Mouse (Mus musculus) MEL (cell line): ENCODE results near the gene Plcg1. TPM values are rescaled to one million over a fixed set of nuclear protein-coding genes. Genes with fewer than 3 reads are reported as not detected.

Experiments
- DNase-seq: peaks from one replicate; pipeline ENCODE4 v3.0.0; 2011; ENCODE audit warnings: low read depth, low spot score
- H3K27ac ChIP-seq: 2 replicates; pipeline ENCODE4 v1.5.1; 2012; ENCODE audit warnings: low read depth, mild to moderate bottlenecking, control low read depth, low read length, moderate library complexity; ENCODE audit not compliant: control insufficient read depth
- H3K27me3 ChIP-seq, 2 experiments: fragments of 150-350 bp in 1 of 2; sonication (generic) in 1 of 2; 2 replicates each; pipeline ENCODE4 v1.6.1; 2012; ENCODE audit warnings: low read length in 2 of 2, mild to moderate bottlenecking in 2 of 2, improper control_type of control experiment in 1 of 2, moderate library complexity in 1 of 2; ENCODE audit not compliant: insufficient read depth in 2 of 2, control insufficient read depth in 1 of 2
- H3K36me3 ChIP-seq, 2 experiments: 2 replicates each; pipeline ENCODE4 v1.6.1; 2012 to 2014; ENCODE audit warnings: low read length in 2 of 2, improper control_type of control experiment in 1 of 2, inconsistent platforms in 1 of 2, mild to moderate bottlenecking in 1 of 2; ENCODE audit not compliant: insufficient read depth in 2 of 2, control insufficient read depth in 1 of 2
- H3K4me1 ChIP-seq, 2 experiments: fragments of 150-350 bp in 1 of 2; sonication (generic) in 1 of 2; 2 replicates each; pipeline ENCODE4 v1.6.1; 2012; ENCODE audit warnings: low read length in 2 of 2, improper control_type of control experiment in 1 of 2, mild to moderate bottlenecking in 1 of 2; ENCODE audit not compliant: insufficient read depth in 2 of 2, control insufficient read depth in 1 of 2
- H3K4me3 ChIP-seq, 2 experiments: fragments of 150-350 bp in 1 of 2; sonication (generic) in 1 of 2; 2 replicates each; pipeline ENCODE4 v1.5.1; 2012; ENCODE audit warnings: low read depth in 2 of 2, low read length in 2 of 2, mild to moderate bottlenecking in 2 of 2, moderate library complexity in 2 of 2, control low read depth in 1 of 2, improper control_type of control experiment in 1 of 2; ENCODE audit not compliant: control insufficient read depth in 1 of 2, insufficient read depth in 1 of 2
- H3K79me2 ChIP-seq: 2 replicates; pipeline ENCODE4 v1.6.1; 2012; ENCODE audit warnings: mild to moderate bottlenecking, low read length, moderate library complexity; ENCODE audit not compliant: control insufficient read depth, poor library complexity, insufficient read depth
- H3K9ac ChIP-seq: 2 replicates; pipeline ENCODE4 v1.6.1; 2012; ENCODE audit warnings: low read depth, mild to moderate bottlenecking, control low read depth, low read length, moderate library complexity; ENCODE audit not compliant: control insufficient read depth, poor library complexity, severe bottlenecking
- H3K9me3 ChIP-seq: fragments of 150-350 bp; sonication (generic); replicated peaks from 2 replicates; pipeline ENCODE4 v1.6.1; 2012; ENCODE audit warnings: mild to moderate bottlenecking, low read length, improper control_type of control experiment, moderate library complexity; ENCODE audit not compliant: insufficient read depth
- BHLHE40 ChIP-seq: IDR thresholded peaks from 2 replicates; pipeline ENCODE4 v1.6.1; 2012; ENCODE audit warnings: low read depth, mild to moderate bottlenecking, inconsistent platforms, low read length, improper control_type of control experiment, borderline replicate concordance
- CHD1 ChIP-seq: IDR thresholded peaks from 2 replicates; pipeline ENCODE4 v1.6.1; 2012; ENCODE audit warnings: low read depth, mild to moderate bottlenecking, inconsistent platforms, low read length, improper control_type of control experiment
- CHD2 ChIP-seq: IDR thresholded peaks from 2 replicates; pipeline ENCODE4 v1.6.1; 2011; ENCODE audit warnings: low read length, improper control_type of control experiment
- CTCF ChIP-seq, 3 experiments: IDR thresholded peaks in 2 of 3; conservative IDR thresholded peaks in 1 of 3; 2 replicates each; pipeline ENCODE4 v1.5.1; 2011 to 2012; ENCODE audit warnings: low read length in 3 of 3, low read depth in 2 of 3, mild to moderate bottlenecking in 2 of 3, improper control_type of control experiment in 1 of 3, inconsistent platforms in 1 of 3, mixed read lengths in 1 of 3, moderate library complexity in 1 of 3; ENCODE audit not compliant: control insufficient read depth in 1 of 3, insufficient read depth in 1 of 3, poor library complexity in 1 of 3, severe bottlenecking in 1 of 3
- EP300 ChIP-seq, 2 experiments: IDR thresholded peaks; 2 replicates each; pipeline ENCODE4 v1.6.1; 2011; ENCODE audit warnings: improper control_type of control experiment in 2 of 2, low read length in 2 of 2, low read depth in 1 of 2, mild to moderate bottlenecking in 1 of 2
- ETS1 ChIP-seq: IDR thresholded peaks from 2 replicates; pipeline ENCODE4 v1.6.1; 2012; ENCODE audit warnings: low read depth, mild to moderate bottlenecking, inconsistent platforms, low read length, improper control_type of control experiment, moderate library complexity
- GABPA ChIP-seq: IDR thresholded peaks from 2 replicates; pipeline ENCODE4 v1.6.1; 2012; ENCODE audit warnings: low read depth, mild to moderate bottlenecking, inconsistent platforms, low read length, improper control_type of control experiment, moderate library complexity
- GATA1 ChIP-seq: IDR thresholded peaks from 2 replicates; pipeline ENCODE4 v1.6.1; 2011; ENCODE audit warnings: low read depth, low read length, improper control_type of control experiment
- HCFC1 ChIP-seq: IDR thresholded peaks from 2 replicates; pipeline ENCODE4 v1.6.1; 2012; ENCODE audit warnings: low read depth, mild to moderate bottlenecking, inconsistent platforms, low read length, improper control_type of control experiment, moderate library complexity
- KAT2A ChIP-seq: conservative IDR thresholded peaks from 2 replicates; pipeline ENCODE4 v1.6.1; 2012; ENCODE audit warnings: low read depth, low read length, improper control_type of control experiment, inconsistent platforms
- MAFK ChIP-seq: IDR thresholded peaks from 2 replicates; pipeline ENCODE4 v1.6.1; 2011; ENCODE audit warnings: low read depth, mild to moderate bottlenecking, low read length, improper control_type of control experiment, borderline replicate concordance
- MAX ChIP-seq: IDR thresholded peaks from 2 replicates; pipeline ENCODE4 v1.6.1; 2011; ENCODE audit warnings: low read length, improper control_type of control experiment
- MEF2A ChIP-seq: IDR thresholded peaks from 2 replicates; pipeline ENCODE4 v1.6.1; 2014; ENCODE audit warnings: low read depth, mild to moderate bottlenecking, inconsistent platforms, low read length, improper control_type of control experiment; ENCODE audit not compliant: poor library complexity, insufficient replicate concordance, severe bottlenecking; ENCODE audit errors: extremely low read depth
- MXI1 ChIP-seq: IDR thresholded peaks from 2 replicates; pipeline ENCODE4 v1.6.1; 2011; ENCODE audit warnings: mild to moderate bottlenecking, low read depth, low read length, improper control_type of control experiment
- MYB ChIP-seq: IDR thresholded peaks from 2 replicates; pipeline ENCODE4 v1.6.1; 2011; ENCODE audit warnings: mild to moderate bottlenecking, low read depth, low read length, improper control_type of control experiment
- NELFE ChIP-seq: IDR thresholded peaks from 2 replicates; pipeline ENCODE4 v1.6.1; 2011; ENCODE audit warnings: low read depth, low read length, improper control_type of control experiment
- POLR2A ChIP-seq, 2 experiments: IDR thresholded peaks; 2 replicates each; pipeline ENCODE4 v1.6.1; 2011 to 2012; ENCODE audit warnings: low read length in 2 of 2, mild to moderate bottlenecking in 2 of 2, control low read depth in 1 of 2, improper control_type of control experiment in 1 of 2, low read depth in 1 of 2, moderate library complexity in 1 of 2; ENCODE audit not compliant: control insufficient read depth in 1 of 2, insufficient read depth in 1 of 2, poor library complexity in 1 of 2
- POLR2AphosphoS2 ChIP-seq: IDR thresholded peaks from 2 replicates; pipeline ENCODE4 v1.6.1; 2011; ENCODE audit warnings: low read length, improper control_type of control experiment
- RAD21 ChIP-seq: IDR thresholded peaks from 2 replicates; pipeline ENCODE4 v1.6.1; 2011; ENCODE audit warnings: mild to moderate bottlenecking, low read depth, low read length, improper control_type of control experiment
- RCOR1 ChIP-seq: IDR thresholded peaks from 2 replicates; pipeline ENCODE4 v1.6.1; 2012; ENCODE audit warnings: low read depth, mild to moderate bottlenecking, inconsistent platforms, low read length, improper control_type of control experiment
- TBP ChIP-seq: IDR thresholded peaks from 2 replicates; pipeline ENCODE4 v1.8.0; 2011; ENCODE audit warnings: low read depth, low read length, improper control_type of control experiment
- TCF12 ChIP-seq: IDR thresholded peaks from 2 replicates; pipeline ENCODE4 v1.6.1; 2014; ENCODE audit warnings: low read depth, mild to moderate bottlenecking, inconsistent platforms, low read length, improper control_type of control experiment, moderate library complexity
- UBTF ChIP-seq: IDR thresholded peaks from 2 replicates; pipeline ENCODE4 v1.6.1; 2012; ENCODE audit warnings: low read depth, mild to moderate bottlenecking, inconsistent platforms, low read length, improper control_type of control experiment, moderate library complexity, borderline replicate concordance; ENCODE audit not compliant: insufficient read depth
- USF1 ChIP-seq: IDR thresholded peaks from 2 replicates; pipeline ENCODE4 v1.6.1; 2014; ENCODE audit warnings: low read depth, mild to moderate bottlenecking, inconsistent platforms, low read length, improper control_type of control experiment, moderate library complexity
- ZC3H11A ChIP-seq: IDR thresholded peaks from 2 replicates; pipeline ENCODE4 v1.6.1; 2012; ENCODE audit warnings: low read depth, mild to moderate bottlenecking, inconsistent platforms, low read length, improper control_type of control experiment
- ZNF384 ChIP-seq: IDR thresholded peaks from 2 replicates; pipeline ENCODE4 v1.6.1; 2012; ENCODE audit warnings: low read depth, mild to moderate bottlenecking, inconsistent platforms, low read length, improper control_type of control experiment
- polyA plus RNA-seq, 2 experiments: library from polyadenylated mRNA; stranded (reverse) in 1 of 2; unstranded in 1 of 2; fragments of >175 nt in 1 of 2; fragments of >200 nt in 1 of 2; gene quantifications; 2 replicates each; pipeline versions ENCODE4 v1.2.1 to v1.2.4; 2012; ENCODE audit warnings: low replicate concordance in 2 of 2, low read depth in 1 of 2; ENCODE audit not compliant: insufficient read length in 2 of 2, insufficient read depth in 1 of 2, missing spikeins in 1 of 2
- total RNA-seq: library from RNA; depleted of rRNA; stranded (reverse); fragments of 300-350 nt; gene quantifications from 2 replicates; pipeline ENCODE4 v1.2.3, GENCODE M21; 2012

The Plcg1 gene
- total and polyA plus RNA-seq, 3 experiments: 15.4 to 27.5 TPM; not detected in 1

- peaks cover 0 to 3% of the 10 kb centered on the region in 2 experiments; a peak in 2 of 4 replicates for H3K36me3 ChIP-seq
- DNase-seq: no peak
- TF ChIP-seq MYB (no peak), MEF2A (no peak), GABPA (no peak), RCOR1 (no peak), MXI1 (no peak), MAFK (no peak), CHD2 (no peak), MAX (no peak), USF1 (no peak), TBP (no peak), ZNF384 (no peak), BHLHE40 (no peak), CHD1 (no peak)
- no peak overlapping the region for H3K9ac ChIP-seq
- H3K79me2 ChIP-seq: peaks cover 16% of the 10 kb centered on the region
- H3K4me3 ChIP-seq: no peak overlapping the region
- no peaks in the 10 kb centered on the region for H3K27me3 ChIP-seq
- H3K4me1 ChIP-seq: peaks cover 0 to 9% of the 10 kb centered on the region in 2 experiments; a peak in 2 of 4 replicates
- H3K9me3 ChIP-seq: no peaks in the 10 kb centered on the region
- no peak overlapping the region for H3K27ac ChIP-seq
Observed at GRCm38 (mm10) chr2:160736466-160736865, 5.4 kb downstream of the Plcg1 start.

GRCm38 (mm10) chr2:160738354-160738753 lies 7.3 kb downstream of the Plcg1 start:
- Histone ChIP-seq H3K4me1 (peaks cover 0 to 3% of the 10 kb centered on the region in 2 experiments; a peak in 1 of 4 replicates), H3K79me2 (peaks cover 5% of the 10 kb centered on the region; the same call in 1 of the 2 replicates), H3K27ac (no peak overlapping the region), H3K36me3 (no peaks in the 10 kb centered on the region; a peak in 1 of 4 replicates), H3K9me3 (no peaks in the 10 kb centered on the region), H3K9ac (no peak overlapping the region), H3K27me3 (no peaks in the 10 kb centered on the region), H3K4me3 (no peak overlapping the region)
- TF ChIP-seq MXI1 (no peak), RAD21 (no peak), POLR2AphosphoS2 (no peak), NELFE (no peak), GATA1 (no peak), ETS1 (no peak), CTCF (IDR thresholded peaks at IDR 0.05 in 2 of 3, conservative IDR thresholded peaks at IDR 0.05 in 1 of 3; ENCODE audit: control insufficient read depth in 1 of 3, insufficient read depth in 1 of 3, low read depth in 2 of 3, low read length in 3 of 3, poor library complexity in 1 of 3, severe bottlenecking in 1 of 3) (no peak), CHD1 (no peak), KAT2A (no peak), ZNF384 (no peak), MEF2A (no peak), RCOR1 (no peak), MAFK (no peak), HCFC1 (no peak), POLR2A (IDR thresholded peaks at IDR 0.05; ENCODE audit: control insufficient read depth in 1 of 2, insufficient read depth in 1 of 2, low read depth in 1 of 2, low read length in 2 of 2, poor library complexity in 1 of 2) (no peak), ZC3H11A (no peak), EP300 (IDR thresholded peaks at IDR 0.05; ENCODE audit: low read depth in 1 of 2, low read length in 2 of 2) (no peak), UBTF (no peak), TCF12 (no peak), CHD2 (no peak)
- DNase-seq: no peak
